Mouse (Mus musculus): ENCODE data around the gene Nell2. TPM values are rescaled to one million over a fixed set of nuclear protein-coding genes. Genes with fewer than 3 reads are reported as not detected.

Nell2 gene
- polyA plus RNA-seq, 1 experiment from 2014 or later, result 1.8 TPM

- Histone ChIP-seq H3K4me3 (no peak overlapping the region), H3K27ac (no peak overlapping the region), H3K9me3 (no peaks in the 10 kb centered on the region), H3K4me1 (no peaks in the 10 kb centered on the region), H3K27me3 (ENCODE audit: insufficient read depth, poor library complexity, severe bottlenecking) (no peaks in the 10 kb centered on the region), H3K36me3 (no peaks in the 10 kb centered on the region)
- WGBS, result 79% methylated on average over 1 of the region's 1 CpGs
- no peak for DNase-seq (ENCODE audit: low spot score)
Observed at GRCm38 (mm10) chr15:95068799-95069198, 459.6 kb downstream of the Nell2 start.

- Histone ChIP-seq H3K9me3 (no peaks in the 10 kb centered on the region), H3K36me3 (no peaks in the 10 kb centered on the region), H3K4me1 (no peaks in the 10 kb centered on the region), H3K4me3 (no peak overlapping the region), H3K27me3 (ENCODE audit: insufficient read depth, poor library complexity, severe bottlenecking) (no peaks in the 10 kb centered on the region), H3K27ac (no peak overlapping the region)
- DNase-seq (ENCODE audit: low spot score), result no peak
- 81% methylated on average over 1 of the region's 1 CpGs for WGBS
Observed at GRCm38 (mm10) chr15:95068023-95068422, 460.3 kb downstream of the Nell2 start.

- Histone ChIP-seq H3K4me1 (no peaks in the 10 kb centered on the region), H3K4me3 (no peak overlapping the region), H3K9me3 (no peaks in the 10 kb centered on the region), H3K27me3 (ENCODE audit: insufficient read depth, poor library complexity, severe bottlenecking) (no peaks in the 10 kb centered on the region), H3K36me3 (no peaks in the 10 kb centered on the region), H3K27ac (no peak overlapping the region)
- 83% methylated on average over 8 of the region's 8 CpGs for WGBS
- no peak for DNase-seq (ENCODE audit: low spot score)
Observed at GRCm38 (mm10) chr15:95055081-95055650, 473.2 kb downstream of the Nell2 start.

- Histone ChIP-seq H3K27me3 (ENCODE audit: insufficient read depth, poor library complexity, severe bottlenecking) (no peaks in the 10 kb centered on the region), H3K4me1 (no peaks in the 10 kb centered on the region), H3K9me3 (no peaks in the 10 kb centered on the region), H3K27ac (no peak overlapping the region), H3K4me3 (no peak overlapping the region), H3K36me3 (no peaks in the 10 kb centered on the region)
- no peak for DNase-seq (ENCODE audit: low spot score)
- WGBS, result 70% methylated on average over 6 of the region's 6 CpGs
Observed at GRCm38 (mm10) chr15:95049171-95049729, 479.1 kb downstream of the Nell2 start.

- no peaks in the 10 kb centered on the region for H3K4me1 ChIP-seq
- no peaks in the 10 kb centered on the region for H3K36me3 ChIP-seq
- DNase-seq (ENCODE audit: low spot score), result no peak
- WGBS, result 90% methylated on average over 2 of the region's 2 CpGs
- H3K27me3 ChIP-seq (ENCODE audit: insufficient read depth, poor library complexity, severe bottlenecking), result no peaks in the 10 kb centered on the region
- no peaks in the 10 kb centered on the region for H3K9me3 ChIP-seq
- no peak overlapping the region for H3K4me3 ChIP-seq
- H3K27ac ChIP-seq, result no peak overlapping the region
Observed at GRCm38 (mm10) chr15:95047486-95047885, 480.9 kb downstream of the Nell2 start.

GRCm38 (mm10) chr15:95044011-95044410 is 484.3 kb downstream of the Nell2 start:
- 76% methylated on average over 8 of the region's 8 CpGs for WGBS
- no peaks in the 10 kb centered on the region for H3K4me1 ChIP-seq
- H3K4me3 ChIP-seq, result no peak overlapping the region
- H3K27ac ChIP-seq, result no peak overlapping the region
- no peaks in the 10 kb centered on the region for H3K9me3 ChIP-seq
- H3K36me3 ChIP-seq, result no peaks in the 10 kb centered on the region
- no peaks in the 10 kb centered on the region for H3K27me3 ChIP-seq (ENCODE audit: insufficient read depth, poor library complexity, severe bottlenecking)
- DNase-seq (ENCODE audit: low spot score), result no peak

GRCm38 (mm10) chr15:95042437-95042836 is 485.9 kb downstream of the Nell2 start:
- Histone ChIP-seq H3K36me3 (no peaks in the 10 kb centered on the region), H3K4me1 (no peaks in the 10 kb centered on the region), H3K27ac (no peak overlapping the region), H3K4me3 (no peak overlapping the region), H3K27me3 (ENCODE audit: insufficient read depth, poor library complexity, severe bottlenecking) (no peaks in the 10 kb centered on the region), H3K9me3 (no peaks in the 10 kb centered on the region)
- no peak for DNase-seq (ENCODE audit: low spot score)
- 71% methylated on average over 9 of the region's 9 CpGs for WGBS

GRCm38 (mm10) chr15:95029487-95029875 is 498.9 kb downstream of the Nell2 start:
- no peaks in the 10 kb centered on the region for H3K27me3 ChIP-seq (ENCODE audit: insufficient read depth, poor library complexity, severe bottlenecking)
- no peaks in the 10 kb centered on the region for H3K36me3 ChIP-seq
- H3K4me1 ChIP-seq, result no peaks in the 10 kb centered on the region
- 80% methylated on average over 5 of the region's 5 CpGs for WGBS
- H3K27ac ChIP-seq, result no peak overlapping the region
- H3K9me3 ChIP-seq, result no peaks in the 10 kb centered on the region
- H3K4me3 ChIP-seq, result no peak overlapping the region
- DNase-seq (ENCODE audit: low spot score), result no peak

GRCm38 (mm10) chr15:95028862-95029486 is 499.4 kb downstream of the Nell2 start:
- H3K27me3 ChIP-seq (ENCODE audit: insufficient read depth, poor library complexity, severe bottlenecking), result no peaks in the 10 kb centered on the region
- H3K36me3 ChIP-seq, result no peaks in the 10 kb centered on the region
- no peaks in the 10 kb centered on the region for H3K9me3 ChIP-seq
- DNase-seq (ENCODE audit: low spot score), result no peak
- H3K4me1 ChIP-seq, result no peaks in the 10 kb centered on the region
- WGBS, result 84% methylated on average over 13 of the region's 13 CpGs
- no peak overlapping the region for H3K4me3 ChIP-seq
- H3K27ac ChIP-seq, result no peak overlapping the region

Other genes starting within 250 kb of the Nell2 start
- not detected in 2 replicates for gene Dbx2, start 127.4 kb upstream of the Nell2 start, polyA plus RNA-seq (2016; fragmentation: Nextera tagmentation; extraction: Ambion mirVana)